15 mouse cellular contexts compared by ENCODE assay signal in the genomic region with DNA sequence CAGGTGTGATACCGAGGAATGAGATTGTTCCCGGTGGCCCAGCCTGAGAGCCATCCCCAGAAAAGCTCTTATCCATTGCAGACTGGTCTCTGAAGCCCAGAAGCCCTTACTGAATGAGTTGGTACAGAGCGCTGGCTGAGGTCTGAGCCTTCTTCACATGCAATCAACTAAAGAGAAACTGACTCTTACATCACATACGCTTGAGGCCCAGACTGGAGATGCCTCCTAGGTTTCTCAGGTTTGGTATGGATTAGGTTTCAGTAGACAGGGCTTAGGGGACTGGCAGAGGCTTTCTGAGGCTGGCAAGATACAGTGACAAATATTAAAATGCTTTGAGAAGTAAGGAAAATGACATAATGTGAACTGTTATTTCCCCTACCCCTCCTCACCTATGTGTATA. TPM values are rescaled to one million over a fixed set of nuclear protein-coding genes. Genes with fewer than 3 reads are reported as not detected.
A peak's percentile ranks its signal among the peaks of the same experiment; 100 is the strongest.
DNase-seq lines count a peak whose midpoint lies in the region; ATAC-seq lines count a peak whose summit lies in the region.
"Had no signal": no experiment of that assay in that cellular context is flagged by ENCODE, and none has a peak within 500 bp of the region (broad histone marks: within the 10 kb centered on the region; RNA-seq: fewer than 3 reads in every experiment).

No protein-coding gene starts in this region.

- DNase-seq in heart, embryonic 10.5 days (ENCODE audit: low spot score) = no peak
- DNase-seq in heart, postnatal 4 days = no peak
- DNase-seq in lung, postnatal 14 days = no peak
- DNase-seq in thymus, postnatal 25 days = no peak
- DNase-seq: adrenal gland, postnatal 14 days; cerebellum, adult 18-20 months; gastrocnemius, postnatal 10 days had no signal

- no peak overlapping the region for H3K4me2 ChIP-seq in intestine, embryonic 16.5 days (ENCODE audit: low read depth, low read length)
- H3K4me2 ChIP-seq in intestine, embryonic 15.5 days (replicated peaks) = no peak overlapping the region
- H3K4me2 ChIP-seq in lung, embryonic 16.5 days (ENCODE audit: low read depth, low read length) = no peak overlapping the region
- no peak overlapping the region for H3K4me2 ChIP-seq in stomach, embryonic 16.5 days (ENCODE audit: low read depth, low read length)
- H3K4me2 ChIP-seq: embryonic facial prominence, embryonic 12.5 days had no signal

- peak overlapping the region; percentile 54; the same call in 1 of the 2 replicates for H3K27ac ChIP-seq in heart, embryonic 10.5 days
- H3K27ac ChIP-seq in intestine, embryonic 16.5 days (ENCODE audit: low read length) = 0 out of 2 replicates have a peak overlapping the region, but pooled peaks have one; percentile 26
- H3K27ac ChIP-seq in intestine, embryonic 15.5 days = no peak overlapping the region
- H3K27ac ChIP-seq in lung, embryonic 16.5 days (ENCODE audit: low read length) = peak overlapping the region; percentile 78
- peak overlapping the region; percentile 80 for H3K27ac ChIP-seq in stomach, embryonic 16.5 days (ENCODE audit: low read length)
- H3K27ac ChIP-seq: embryonic facial prominence, embryonic 12.5 days; hindbrain, embryonic 10.5 days; limb, embryonic 10.5 days had no signal

- no peak overlapping the region for H3K4me3 ChIP-seq in heart, embryonic 10.5 days
- H3K4me3 ChIP-seq in intestine, embryonic 16.5 days (ENCODE audit: low read length) = no peak overlapping the region
- no peak overlapping the region for H3K4me3 ChIP-seq in intestine, embryonic 15.5 days (replicated peaks)
- H3K4me3 ChIP-seq in lung, embryonic 16.5 days (ENCODE audit: low read length) = no peak overlapping the region
- no peak overlapping the region for H3K4me3 ChIP-seq in stomach, embryonic 16.5 days (replicated peaks; ENCODE audit: low read length)
- H3K4me3 ChIP-seq: embryonic facial prominence, embryonic 12.5 days; hindbrain, embryonic 10.5 days; limb, embryonic 10.5 days had no signal

- H3K9me3 ChIP-seq in heart, embryonic 10.5 days = no peaks in the 10 kb centered on the region
- H3K9me3 ChIP-seq in intestine, embryonic 16.5 days (ENCODE audit: control insufficient read depth, low read length) = no peaks in the 10 kb centered on the region
- no peaks in the 10 kb centered on the region for H3K9me3 ChIP-seq in intestine, embryonic 15.5 days
- no peaks in the 10 kb centered on the region for H3K9me3 ChIP-seq in lung, embryonic 16.5 days (ENCODE audit: control insufficient read depth, low read length)
- no peaks in the 10 kb centered on the region for H3K9me3 ChIP-seq in stomach, embryonic 16.5 days (replicated peaks; ENCODE audit: control insufficient read depth, low read length)
- H3K9me3 ChIP-seq: embryonic facial prominence, embryonic 12.5 days; hindbrain, embryonic 10.5 days; limb, embryonic 10.5 days had no signal

- no peak overlapping the region for H3K9ac ChIP-seq in intestine, embryonic 16.5 days (ENCODE audit: low read depth, low read length)
- H3K9ac ChIP-seq in intestine, embryonic 15.5 days = no peak overlapping the region
- no peak overlapping the region for H3K9ac ChIP-seq in lung, embryonic 16.5 days (ENCODE audit: low read length)
- peak overlapping the region; percentile 11; the same call in 1 of the 2 replicates for H3K9ac ChIP-seq in stomach, embryonic 16.5 days (ENCODE audit: low read length)
- H3K9ac ChIP-seq: embryonic facial prominence, embryonic 12.5 days had no signal

- peaks cover 45% of the 10 kb centered on the region for H3K4me1 ChIP-seq in heart, embryonic 10.5 days
- H3K4me1 ChIP-seq in intestine, embryonic 16.5 days (ENCODE audit: control insufficient read depth, insufficient read depth, low read length) = peaks cover 2% of the 10 kb centered on the region; the same call in 1 of the 2 replicates
- H3K4me1 ChIP-seq in intestine, embryonic 15.5 days (replicated peaks) = no peaks in the 10 kb centered on the region
- H3K4me1 ChIP-seq in lung, embryonic 16.5 days (replicated peaks; ENCODE audit: control insufficient read depth, insufficient read depth, low read length) = peaks cover 12% of the 10 kb centered on the region
- H3K4me1 ChIP-seq in stomach, embryonic 16.5 days (ENCODE audit: control insufficient read depth, insufficient read depth, low read length) = no peaks in the 10 kb centered on the region
- H3K4me1 ChIP-seq: embryonic facial prominence, embryonic 12.5 days; hindbrain, embryonic 10.5 days; limb, embryonic 10.5 days had no signal

- no peaks in the 10 kb centered on the region for H3K27me3 ChIP-seq in heart, embryonic 10.5 days (ENCODE audit: insufficient read depth, poor library complexity, severe bottlenecking)
- H3K27me3 ChIP-seq in intestine, embryonic 16.5 days (replicated peaks; ENCODE audit: control insufficient read depth, insufficient read depth, low read length) = no peaks in the 10 kb centered on the region
- H3K27me3 ChIP-seq in intestine, embryonic 15.5 days (replicated peaks) = no peaks in the 10 kb centered on the region
- H3K27me3 ChIP-seq in lung, embryonic 16.5 days (ENCODE audit: control insufficient read depth, insufficient read depth, low read depth, low read length) = no peaks in the 10 kb centered on the region
- H3K27me3 ChIP-seq in stomach, embryonic 16.5 days (ENCODE audit: control insufficient read depth, insufficient read depth, low read length) = no peaks in the 10 kb centered on the region
- H3K27me3 ChIP-seq: embryonic facial prominence, embryonic 12.5 days had no signal

- 87% methylated on average over 4 of the region's 4 CpGs for WGBS in heart, embryonic 10.5 days
- 94% methylated on average over 4 of the region's 4 CpGs for WGBS in intestine, embryonic 16.5 days
- 91% methylated on average over 4 of the region's 4 CpGs for WGBS in intestine, embryonic 15.5 days
- WGBS in lung, embryonic 16.5 days = 75% methylated on average over 4 of the region's 4 CpGs
- WGBS in stomach, embryonic 16.5 days = 86% methylated on average over 4 of the region's 4 CpGs

- ATAC-seq in intestine, embryonic 16.5 days = no peak
- ATAC-seq in intestine, embryonic 15.5 days = no peak
- no peak for ATAC-seq in lung, embryonic 16.5 days (ENCODE audit: low read depth)
- ATAC-seq in stomach, embryonic 16.5 days (ENCODE audit: insufficient read depth, low FRiP score) = no peak
- ATAC-seq: forebrain, embryonic 16.5 days had no signal

- 0 out of 2 replicates have a peak, but pooled peaks cover 3% of the 10 kb centered on the region for H3K36me3 ChIP-seq in heart, embryonic 10.5 days
- no peaks in the 10 kb centered on the region for H3K36me3 ChIP-seq in intestine, embryonic 16.5 days (ENCODE audit: control insufficient read depth, insufficient read depth, low read length)
- no peaks in the 10 kb centered on the region for H3K36me3 ChIP-seq in intestine, embryonic 15.5 days
- H3K36me3 ChIP-seq in lung, embryonic 16.5 days (ENCODE audit: control insufficient read depth, insufficient read depth, low read length) = no peaks in the 10 kb centered on the region
- peaks cover 2% of the 10 kb centered on the region; the same call in 1 of the 2 replicates for H3K36me3 ChIP-seq in stomach, embryonic 16.5 days (ENCODE audit: control insufficient read depth, insufficient read depth, low read length)
- H3K36me3 ChIP-seq: hindbrain, embryonic 10.5 days; limb, embryonic 10.5 days had no signal

RNA-seq across cellular contexts. Expression of gene Entpd5, which starts 23.4 kb away (rescaled TPM):
- 20.0 and 23.4 TPM in 2 replicates for polyA plus RNA-seq in heart, embryonic 10.5 days (2016; fragmentation: Nextera tagmentation; extraction: Ambion mirVana)
- 10 to 100 TPM; 45.8 to 46.0 TPM for total RNA-seq in heart, postnatal 4 days (2021)
- polyA plus RNA-seq in intestine, embryonic 16.5 days (2015; fragmentation: Nextera tagmentation; extraction: Ambion mirVana) = 53.0 and 60.2 TPM in 2 replicates
- polyA plus RNA-seq in intestine, embryonic 15.5 days (2015; fragmentation: Nextera tagmentation; extraction: Ambion mirVana) = 37.1 and 39.5 TPM in 2 replicates
- 19.1 and 20.4 TPM in 2 replicates for polyA plus RNA-seq in lung, embryonic 16.5 days (2015; fragmentation: Nextera tagmentation; extraction: Ambion mirVana)
- polyA plus RNA-seq in stomach, embryonic 16.5 days (2015; fragmentation: Nextera tagmentation; extraction: Ambion mirVana) = 26.0 and 27.0 TPM in 2 replicates

RNA-seq across cellular contexts. Expression of gene Bbof1, which starts 23.5 kb away (rescaled TPM):
- 0.57 and 1.1 TPM in 2 replicates for polyA plus RNA-seq in heart, embryonic 10.5 days (2016; fragmentation: Nextera tagmentation; extraction: Ambion mirVana)
- 1 to 10 TPM; 2.5 to 3.0 TPM for total RNA-seq in heart, postnatal 4 days (2021)
- 0.56 and 0.84 TPM in 2 replicates for polyA plus RNA-seq in intestine, embryonic 16.5 days (2015; fragmentation: Nextera tagmentation; extraction: Ambion mirVana)
- 0.52 and 0.80 TPM in 2 replicates for polyA plus RNA-seq in intestine, embryonic 15.5 days (2015; fragmentation: Nextera tagmentation; extraction: Ambion mirVana)
- polyA plus RNA-seq in lung, embryonic 16.5 days (2015; fragmentation: Nextera tagmentation; extraction: Ambion mirVana) = 3.5 TPM in 2 replicates
- 0.70 and 0.89 TPM in 2 replicates for polyA plus RNA-seq in stomach, embryonic 16.5 days (2015; fragmentation: Nextera tagmentation; extraction: Ambion mirVana)

RNA-seq across cellular contexts. Expression of gene Fam161b, which starts 23.8 kb away (rescaled TPM):
- polyA plus RNA-seq in heart, embryonic 10.5 days (2016; fragmentation: Nextera tagmentation; extraction: Ambion mirVana) = 4.4 and 4.7 TPM in 2 replicates
- total RNA-seq in heart, postnatal 4 days (2021) = 1 to 10 TPM; 4.0 to 4.3 TPM
- 2.3 and 3.3 TPM in 2 replicates for polyA plus RNA-seq in intestine, embryonic 16.5 days (2015; fragmentation: Nextera tagmentation; extraction: Ambion mirVana)
- polyA plus RNA-seq in intestine, embryonic 15.5 days (2015; fragmentation: Nextera tagmentation; extraction: Ambion mirVana) = 2.4 and 2.6 TPM in 2 replicates
- 5.2 and 5.6 TPM in 2 replicates for polyA plus RNA-seq in lung, embryonic 16.5 days (2015; fragmentation: Nextera tagmentation; extraction: Ambion mirVana)
- 2.6 and 3.6 TPM in 2 replicates for polyA plus RNA-seq in stomach, embryonic 16.5 days (2015; fragmentation: Nextera tagmentation; extraction: Ambion mirVana)

RNA-seq across cellular contexts. Expression of gene Coq6, which starts 24.0 kb away (rescaled TPM):
- polyA plus RNA-seq in heart, embryonic 10.5 days (2016; fragmentation: Nextera tagmentation; extraction: Ambion mirVana) = 53.7 and 74.2 TPM in 2 replicates
- total RNA-seq in heart, postnatal 4 days (2021) = 10 to 100 TPM; 91.6 to 94.9 TPM
- 51.2 and 53.8 TPM in 2 replicates for polyA plus RNA-seq in intestine, embryonic 16.5 days (2015; fragmentation: Nextera tagmentation; extraction: Ambion mirVana)
- polyA plus RNA-seq in intestine, embryonic 15.5 days (2015; fragmentation: Nextera tagmentation; extraction: Ambion mirVana) = 47.5 and 53.8 TPM in 2 replicates
- 43.7 and 48.5 TPM in 2 replicates for polyA plus RNA-seq in lung, embryonic 16.5 days (2015; fragmentation: Nextera tagmentation; extraction: Ambion mirVana)
- polyA plus RNA-seq in stomach, embryonic 16.5 days (2015; fragmentation: Nextera tagmentation; extraction: Ambion mirVana) = 43.6 and 47.8 TPM in 2 replicates

RNA-seq across cellular contexts. Expression of gene Rnf113a2, which starts 31.6 kb away (rescaled TPM):
- polyA plus RNA-seq in heart, embryonic 10.5 days (2016; fragmentation: Nextera tagmentation; extraction: Ambion mirVana) = 20.0 and 22.0 TPM in 2 replicates
- 10 to 100 TPM; 11.3 to 13.5 TPM for total RNA-seq in heart, postnatal 4 days (2021)
- 20.0 and 23.3 TPM in 2 replicates for polyA plus RNA-seq in intestine, embryonic 16.5 days (2015; fragmentation: Nextera tagmentation; extraction: Ambion mirVana)
- polyA plus RNA-seq in intestine, embryonic 15.5 days (2015; fragmentation: Nextera tagmentation; extraction: Ambion mirVana) = 21.6 and 23.6 TPM in 2 replicates
- polyA plus RNA-seq in lung, embryonic 16.5 days (2015; fragmentation: Nextera tagmentation; extraction: Ambion mirVana) = 22.8 and 25.1 TPM in 2 replicates
- polyA plus RNA-seq in stomach, embryonic 16.5 days (2015; fragmentation: Nextera tagmentation; extraction: Ambion mirVana) = 25.8 and 25.9 TPM in 2 replicates
